Mouse (Mus musculus) heart, embryonic 14.5 days (tissue): ENCODE data around the gene Prkg2. TPM values are rescaled to one million over a fixed set of nuclear protein-coding genes. Genes with fewer than 3 reads are reported as not detected.

Experiments
- ATAC-seq: fragments of 200-750 bp; cut with Nextera tagmentation; 2 replicates; pipeline ENCODE4 v1.8.0; 2017; ENCODE audit warnings: low read depth, moderate TSS enrichment; ENCODE audit not compliant: insufficient number of reproducible peaks, insufficient read depth, low FRiP score
- H3K27ac ChIP-seq, 2 experiments: fragments of 200-500 bp in 1 of 2; fragments of 300-500 bp in 1 of 2; sonication (generic) in 1 of 2; replicated peaks in 1 of 2; 2 replicates each; pipeline ENCODE4 v1.5.1; 2012 to 2014; ENCODE audit warnings: low read depth in 2 of 2, low read length in 2 of 2, control low read depth in 1 of 2, mild to moderate bottlenecking in 1 of 2, mixed read lengths in 1 of 2; ENCODE audit not compliant: control insufficient read depth in 1 of 2, insufficient read depth in 1 of 2
- H3K27me3 ChIP-seq: fragments of 300-500 bp; sonication (generic); 2 replicates; pipeline ENCODE4 v1.6.1; 2014; ENCODE audit warnings: mild to moderate bottlenecking, low read length, control low read depth; ENCODE audit not compliant: control insufficient read depth, insufficient read depth
- H3K36me3 ChIP-seq: fragments of 300-500 bp; sonication (generic); 2 replicates; pipeline ENCODE4 v1.6.1; 2014; ENCODE audit warnings: mild to moderate bottlenecking, control low read depth, low read length, mixed read lengths; ENCODE audit not compliant: control insufficient read depth, insufficient read depth
- H3K4me1 ChIP-seq, 2 experiments: fragments of 200-500 bp in 1 of 2; fragments of 300-500 bp in 1 of 2; sonication (generic) in 1 of 2; 2 replicates each; pipeline ENCODE4 v1.6.1; 2012 to 2014; ENCODE audit warnings: low read length in 2 of 2, control low read depth in 1 of 2, mixed read lengths in 1 of 2; ENCODE audit not compliant: control insufficient read depth in 2 of 2, insufficient read depth in 2 of 2
- H3K4me2 ChIP-seq: fragments of 300-500 bp; sonication (generic); 2 replicates; pipeline ENCODE4 v1.6.1; 2014; ENCODE audit warnings: mild to moderate bottlenecking, low read length
- H3K4me3 ChIP-seq, 2 experiments: fragments of 200-500 bp in 1 of 2; fragments of 300-500 bp in 1 of 2; sonication (generic) in 1 of 2; 2 replicates each; pipeline ENCODE4 v1.5.1; 2012 to 2014; ENCODE audit warnings: low read length in 2 of 2, mild to moderate bottlenecking in 2 of 2, control low read depth in 1 of 2, low read depth in 1 of 2, moderate library complexity in 1 of 2; ENCODE audit not compliant: control insufficient read depth in 1 of 2, insufficient read depth in 1 of 2
- H3K9ac ChIP-seq: fragments of 300-500 bp; sonication (generic); 2 replicates; pipeline ENCODE4 v1.6.1; 2014; ENCODE audit warnings: mild to moderate bottlenecking, low read length
- H3K9me3 ChIP-seq: fragments of 300-500 bp; sonication (generic); 2 replicates; pipeline ENCODE4 v1.6.1; 2016; ENCODE audit warnings: low read length, control low read depth; ENCODE audit not compliant: control insufficient read depth
- WGBS: fragments of 180-500 bp; shearing (Covaris S2); extraction: QIAGEN DNeasy Blood & Tissue Kit; methylation state at CpG from one replicate; pipeline ENCODE4 v1.1.7; 2014; 5-methylcytosine and 5-hydroxymethylcytosine counted together
- polyA plus RNA-seq: library from polyadenylated mRNA; unstranded; fragments of >200 nt; fragmentation: Nextera tagmentation; extraction: Ambion mirVana; gene quantifications from 2 replicates; pipeline ENCODE4 v1.2.1, GENCODE M21; 2014

Prkg2 gene
- 0.20 and 0.24 TPM in 2 replicates for polyA plus RNA-seq

GRCm38 (mm10) chr5:99036596-99037441, at the start of gene Prkg2:
Gene Prkg2 (minus strand): TSS chr5:99037351.
- peak within 1 kb of the TSS; percentile 66 for H3K9ac ChIP-seq
- under 1% methylated on average over 90 of the region's 94 CpGs for WGBS
- H3K4me3 ChIP-seq = peak within 1 kb of the TSS; percentile 53 to 62
- H3K4me1 ChIP-seq = no peaks in the 10 kb centered on the region
- H3K4me2 ChIP-seq = peak within 1 kb of the TSS; percentile 93
- H3K36me3 ChIP-seq = no peaks in the 10 kb centered on the region
- no peaks in the 10 kb centered on the region for H3K9me3 ChIP-seq
- peak; percentile 51; the same call in 1 of the 2 replicates for ATAC-seq
- no peak within 1 kb of the TSS for H3K27ac ChIP-seq
- peaks cover 50% of the 10 kb centered on the region for H3K27me3 ChIP-seq

- whole genome bisulfite sequencing = 52% methylated on average over 5 of the region's 5 CpGs
- Histone ChIP-seq H3K4me1 (no peaks in the 10 kb centered on the region), H3K27ac (no peak overlapping the region), H3K4me3 (no peak overlapping the region), H3K4me2 (no peak overlapping the region), H3K9me3 (no peaks in the 10 kb centered on the region), H3K27me3 (no peaks in the 10 kb centered on the region), H3K9ac (no peak overlapping the region), H3K36me3 (no peaks in the 10 kb centered on the region)
- ATAC-seq = no peak
Measured at GRCm38 (mm10) chr5:99083955-99084354, 46.8 kb upstream of the Prkg2 start.

GRCm38 (mm10) chr5:99078375-99078774, 41.2 kb upstream of the Prkg2 start:
- Histone ChIP-seq H3K9ac (no peak overlapping the region), H3K36me3 (no peaks in the 10 kb centered on the region), H3K9me3 (no peaks in the 10 kb centered on the region), H3K27ac (no peak overlapping the region), H3K4me3 (no peak overlapping the region), H3K27me3 (no peaks in the 10 kb centered on the region), H3K4me2 (no peak overlapping the region), H3K4me1 (no peaks in the 10 kb centered on the region)
- no peak for ATAC-seq
- WGBS = 48% methylated on average over 2 of the region's 2 CpGs

GRCm38 (mm10) chr5:99068391-99068790, 31.2 kb upstream of the Prkg2 start:
- Histone ChIP-seq H3K27ac (no peak overlapping the region), H3K4me2 (no peak overlapping the region), H3K9ac (no peak overlapping the region), H3K36me3 (no peaks in the 10 kb centered on the region), H3K4me1 (no peaks in the 10 kb centered on the region), H3K9me3 (no peaks in the 10 kb centered on the region), H3K27me3 (no peaks in the 10 kb centered on the region), H3K4me3 (no peak overlapping the region)
- ATAC-seq = no peak
- WGBS = 83% methylated on average over 2 of the region's 2 CpGs

- H3K9ac ChIP-seq = no peak overlapping the region
- no peaks in the 10 kb centered on the region for H3K9me3 ChIP-seq
- no peaks in the 10 kb centered on the region for H3K36me3 ChIP-seq
- no peak overlapping the region for H3K4me3 ChIP-seq
- ATAC-seq = no peak
- no peak overlapping the region for H3K27ac ChIP-seq
- H3K4me1 ChIP-seq = no peaks in the 10 kb centered on the region
- no peaks in the 10 kb centered on the region for H3K27me3 ChIP-seq
- H3K4me2 ChIP-seq = no peak overlapping the region
Measured at GRCm38 (mm10) chr5:99062582-99062981, 25.4 kb upstream of the Prkg2 start.

- Histone ChIP-seq H3K27me3 (peaks cover 50% of the 10 kb centered on the region), H3K27ac (no peak overlapping the region), H3K9ac (no peak overlapping the region), H3K9me3 (no peaks in the 10 kb centered on the region), H3K4me1 (no peaks in the 10 kb centered on the region), H3K36me3 (no peaks in the 10 kb centered on the region), H3K4me2 (no peak overlapping the region), H3K4me3 (no peak overlapping the region)
- ATAC-seq = no peak
- WGBS = 87% methylated on average over 6 of the region's 6 CpGs
Measured at GRCm38 (mm10) chr5:99039021-99039420, 1.9 kb upstream of the Prkg2 start.

GRCm38 (mm10) chr5:99037442-99037811, 276 bp upstream of the Prkg2 start:
- no peak for ATAC-seq
- H3K27me3 ChIP-seq = peaks cover 50% of the 10 kb centered on the region

More at GRCm38 (mm10) chr5:99037442-99037811, 276 bp upstream of the Prkg2 start:
- no peaks in the 10 kb centered on the region for H3K4me1 ChIP-seq
- H3K36me3 ChIP-seq = no peaks in the 10 kb centered on the region
- no peak overlapping the region for H3K27ac ChIP-seq
- WGBS = 7% methylated on average over 9 of the region's 9 CpGs
- H3K4me3 ChIP-seq = peak overlapping the region; percentile 53 to 62
- H3K9ac ChIP-seq = 0 out of 2 replicates have a peak overlapping the region, but pooled peaks have one; percentile 66
- H3K4me2 ChIP-seq = peak overlapping the region; percentile 93
- no peaks in the 10 kb centered on the region for H3K9me3 ChIP-seq
